Mouse (Mus musculus) heart, embryonic 14.5 days (tissue): Measurements from ENCODE around the gene Kif13a. TPM values are rescaled to one million over a fixed set of nuclear protein-coding genes. Genes with fewer than 3 reads are reported as not detected.

Experiments
- ATAC-seq: fragments of 200-750 bp; cut with Nextera tagmentation; 2 replicates; pipeline ENCODE4 v1.8.0; 2017; ENCODE audit warnings: low read depth, moderate TSS enrichment; ENCODE audit not compliant: insufficient number of reproducible peaks, insufficient read depth, low FRiP score
- H3K27ac ChIP-seq, 2 experiments: fragments of 200-500 bp in 1 of 2; fragments of 300-500 bp in 1 of 2; sonication (generic) in 1 of 2; replicated peaks in 1 of 2; 2 replicates each; pipeline ENCODE4 v1.5.1; 2012 to 2014; ENCODE audit warnings: low read depth in 2 of 2, low read length in 2 of 2, control low read depth in 1 of 2, mild to moderate bottlenecking in 1 of 2, mixed read lengths in 1 of 2; ENCODE audit not compliant: control insufficient read depth in 1 of 2, insufficient read depth in 1 of 2
- H3K27me3 ChIP-seq: fragments of 300-500 bp; sonication (generic); 2 replicates; pipeline ENCODE4 v1.6.1; 2014; ENCODE audit warnings: mild to moderate bottlenecking, low read length, control low read depth; ENCODE audit not compliant: control insufficient read depth, insufficient read depth
- H3K36me3 ChIP-seq: fragments of 300-500 bp; sonication (generic); 2 replicates; pipeline ENCODE4 v1.6.1; 2014; ENCODE audit warnings: mild to moderate bottlenecking, control low read depth, low read length, mixed read lengths; ENCODE audit not compliant: control insufficient read depth, insufficient read depth
- H3K4me1 ChIP-seq, 2 experiments: fragments of 200-500 bp in 1 of 2; fragments of 300-500 bp in 1 of 2; sonication (generic) in 1 of 2; 2 replicates each; pipeline ENCODE4 v1.6.1; 2012 to 2014; ENCODE audit warnings: low read length in 2 of 2, control low read depth in 1 of 2, mixed read lengths in 1 of 2; ENCODE audit not compliant: control insufficient read depth in 2 of 2, insufficient read depth in 2 of 2
- H3K4me2 ChIP-seq: fragments of 300-500 bp; sonication (generic); 2 replicates; pipeline ENCODE4 v1.6.1; 2014; ENCODE audit warnings: mild to moderate bottlenecking, low read length
- H3K4me3 ChIP-seq, 2 experiments: fragments of 200-500 bp in 1 of 2; fragments of 300-500 bp in 1 of 2; sonication (generic) in 1 of 2; 2 replicates each; pipeline ENCODE4 v1.5.1; 2012 to 2014; ENCODE audit warnings: low read length in 2 of 2, mild to moderate bottlenecking in 2 of 2, control low read depth in 1 of 2, low read depth in 1 of 2, moderate library complexity in 1 of 2; ENCODE audit not compliant: control insufficient read depth in 1 of 2, insufficient read depth in 1 of 2
- H3K9ac ChIP-seq: fragments of 300-500 bp; sonication (generic); 2 replicates; pipeline ENCODE4 v1.6.1; 2014; ENCODE audit warnings: mild to moderate bottlenecking, low read length
- H3K9me3 ChIP-seq: fragments of 300-500 bp; sonication (generic); 2 replicates; pipeline ENCODE4 v1.6.1; 2016; ENCODE audit warnings: low read length, control low read depth; ENCODE audit not compliant: control insufficient read depth
- WGBS: fragments of 180-500 bp; shearing (Covaris S2); extraction: QIAGEN DNeasy Blood & Tissue Kit; methylation state at CpG from one replicate; pipeline ENCODE4 v1.1.7; 2014; 5-methylcytosine and 5-hydroxymethylcytosine counted together
- polyA plus RNA-seq: library from polyadenylated mRNA; unstranded; fragments of >200 nt; fragmentation: Nextera tagmentation; extraction: Ambion mirVana; gene quantifications from 2 replicates; pipeline ENCODE4 v1.2.1, GENCODE M21; 2014

Kif13a gene
- polyA plus RNA-seq, 1 experiment from 2014 or later: 47.8 TPM

DNA sequence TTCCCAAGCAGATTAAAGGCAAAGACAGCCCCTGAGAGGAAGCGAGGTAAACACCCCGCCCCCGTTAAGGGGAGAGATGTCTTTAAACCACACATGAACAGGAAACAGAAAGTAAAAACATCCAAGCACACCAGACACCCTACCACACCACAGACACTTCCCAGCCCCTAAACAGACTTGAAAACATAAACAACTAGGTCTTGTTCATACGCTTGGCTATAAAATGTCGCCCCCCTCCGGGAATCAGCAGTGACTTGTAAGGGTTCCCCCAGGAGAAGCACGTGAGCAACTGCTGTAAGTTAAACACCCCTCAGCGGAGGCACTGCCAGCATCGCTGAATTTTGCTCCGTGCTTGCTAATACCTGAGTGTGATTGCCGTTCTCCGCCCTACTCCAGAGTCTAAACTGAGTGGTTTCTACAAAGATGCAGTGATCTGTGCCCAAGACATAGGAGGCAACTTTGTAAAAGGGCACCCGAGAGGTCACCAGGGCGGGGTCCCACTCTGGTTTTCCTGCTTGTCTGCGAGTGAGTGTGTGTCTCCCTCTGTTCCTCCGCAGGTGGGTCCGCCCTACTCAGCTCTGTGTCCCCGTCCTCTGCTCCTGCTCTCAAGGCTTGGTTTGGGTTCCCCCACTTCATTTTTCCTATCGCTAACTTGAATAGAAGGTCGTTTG, 193.7 kb downstream of the Kif13a start:
- 0 out of 2 replicates have a peak, but pooled peaks have one; percentile 40 for ATAC-seq
- Histone ChIP-seq H3K36me3 (no peaks in the 10 kb centered on the region), H3K4me3 (peak overlapping the region; percentile 55 to 58), H3K9ac (peak overlapping the region; percentile 70), H3K4me1 (peaks cover 0 to 9% of the 10 kb centered on the region in 2 experiments; a peak in 3 of 4 replicates), H3K9me3 (no peaks in the 10 kb centered on the region), H3K27me3 (no peaks in the 10 kb centered on the region), H3K27ac (peak overlapping the region; percentile 1 to 25; a peak in 2 of 4 replicates), H3K4me2 (peak overlapping the region; percentile 83)
- WGBS: under 1% methylated on average over 20 of the region's 20 CpGs

DNA sequence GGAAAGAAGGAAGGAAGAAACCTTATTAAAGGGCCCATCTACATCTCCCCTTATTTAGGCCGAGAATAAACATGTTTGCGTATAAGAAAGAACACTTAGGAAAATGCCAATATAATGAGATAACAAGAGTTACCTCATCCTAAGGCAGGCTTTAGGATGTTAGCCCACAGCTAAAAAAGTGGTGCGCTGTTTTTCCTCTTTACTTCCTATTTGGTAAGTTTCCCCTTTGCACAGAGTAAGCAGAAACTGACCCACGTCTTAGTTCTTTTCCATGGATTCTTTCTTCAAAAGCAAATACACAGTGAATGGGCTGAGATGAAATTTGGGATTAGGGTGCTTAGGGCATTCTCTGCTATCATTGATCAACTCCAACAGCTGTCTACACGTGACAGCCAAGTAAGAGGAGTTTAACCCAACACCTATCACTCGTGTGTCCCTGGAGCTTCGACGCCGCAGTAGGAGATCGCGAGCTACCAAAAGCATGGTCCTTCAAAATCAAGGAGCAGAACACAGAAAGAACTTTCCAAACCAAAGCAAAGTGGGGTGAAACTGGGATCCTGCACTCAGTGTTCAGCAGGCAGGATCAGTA, 194.4 kb downstream of the Kif13a start:
- Histone ChIP-seq H3K4me1 (peaks cover 0 to 9% of the 10 kb centered on the region in 2 experiments; a peak in 3 of 4 replicates), H3K9ac (peak overlapping the region; percentile 70), H3K27ac (peak overlapping the region; percentile 1 to 25; a peak in 1 of 4 replicates), H3K4me2 (peak overlapping the region; percentile 83), H3K27me3 (no peaks in the 10 kb centered on the region), H3K36me3 (no peaks in the 10 kb centered on the region), H3K9me3 (no peaks in the 10 kb centered on the region), H3K4me3 (peak overlapping the region; percentile 55 to 58)
- WGBS: 33% methylated on average over 11 of the region's 11 CpGs
- no peak for ATAC-seq

DNA sequence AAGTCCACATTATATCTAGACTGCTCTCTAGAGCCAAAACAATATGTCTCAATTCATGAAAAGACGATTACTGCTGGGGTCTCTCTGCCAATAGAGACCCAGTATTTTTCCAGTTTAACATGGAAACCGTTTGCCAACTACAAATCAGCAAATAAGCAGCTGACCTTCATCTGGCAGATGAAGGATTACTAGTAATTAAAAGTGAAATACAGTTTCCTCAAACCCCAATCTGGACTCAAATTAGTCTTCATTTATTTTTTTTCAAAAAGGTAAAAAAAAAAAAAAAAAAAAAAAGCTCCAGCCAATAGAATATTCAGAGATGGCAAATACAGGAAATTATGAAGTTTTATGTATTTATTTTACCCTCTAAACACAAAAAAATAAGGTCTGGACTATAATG, 199.7 kb downstream of the Kif13a start:
- Histone ChIP-seq H3K4me3 (no peak overlapping the region), H3K9me3 (no peaks in the 10 kb centered on the region), H3K27ac (no peak overlapping the region), H3K4me2 (no peak overlapping the region), H3K4me1 (peaks cover 0 to 8% of the 10 kb centered on the region in 2 experiments; a peak in 2 of 4 replicates), H3K9ac (no peak overlapping the region), H3K36me3 (no peaks in the 10 kb centered on the region), H3K27me3 (no peaks in the 10 kb centered on the region)
- no peak for ATAC-seq
- 67% methylated on average over 2 of the region's 2 CpGs for WGBS

DNA sequence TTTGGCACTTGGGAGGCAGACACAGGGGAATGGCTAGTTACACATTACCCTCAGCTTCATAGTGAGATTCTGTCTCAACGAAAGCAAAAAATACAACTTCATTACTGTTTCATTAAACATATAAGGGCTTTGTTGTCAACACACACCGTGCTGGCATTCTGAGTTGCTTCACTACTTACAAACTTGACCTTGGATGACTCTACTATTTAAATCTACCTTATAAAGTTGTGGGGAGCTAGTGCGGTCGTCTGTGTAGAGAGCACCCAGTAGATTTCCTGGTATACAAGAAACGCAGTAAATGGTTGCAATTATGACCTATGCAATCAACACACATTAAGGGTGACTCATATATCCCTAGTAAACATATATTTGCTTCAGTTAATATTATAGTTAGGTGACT, 201.3 kb downstream of the Kif13a start:
- ATAC-seq: no peak
- no peaks in the 10 kb centered on the region for H3K36me3 ChIP-seq

DNA sequence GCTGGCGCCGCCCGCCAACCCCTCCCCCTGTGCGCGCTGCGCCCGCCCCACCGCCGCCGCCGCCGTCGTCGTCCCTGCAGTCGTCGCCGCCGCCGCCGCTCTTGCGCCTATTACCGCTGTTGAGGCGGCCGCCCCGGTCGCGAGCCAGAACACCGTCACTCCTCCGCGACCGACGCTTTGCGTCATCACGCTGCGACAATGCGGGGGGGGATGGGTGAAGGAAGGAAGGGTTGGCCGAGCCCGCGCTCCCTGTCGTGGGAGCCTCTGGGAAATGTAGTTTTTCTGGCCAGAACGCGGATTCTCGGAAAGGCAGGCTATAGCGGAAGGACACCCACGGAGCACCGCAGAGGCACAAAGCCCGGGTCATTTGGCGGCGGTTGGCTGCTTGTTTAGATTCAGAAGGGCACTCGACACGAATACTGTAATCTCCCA, 201.8 kb downstream of the Kif13a start, which contains the start of gene Nup153:
Nup153 (minus strand) TSS at position 104 of the 432 bp plus-strand sequence.
- H3K4me1 ChIP-seq: peaks cover 0 to 17% of the 10 kb centered on the region in 2 experiments; a peak in 2 of 4 replicates
- H3K9me3 ChIP-seq: no peaks in the 10 kb centered on the region
- peak within 1 kb of the TSS; percentile 90 to 99 for H3K4me3 ChIP-seq
- H3K9ac ChIP-seq: peak within 1 kb of the TSS; percentile 96
- H3K4me2 ChIP-seq: peak within 1 kb of the TSS; percentile 87
- peak within 1 kb of the TSS; percentile 91 to 97 for H3K27ac ChIP-seq
- H3K36me3 ChIP-seq: no peaks in the 10 kb centered on the region
- ATAC-seq: peak; percentile 81
- under 1% methylated on average over 43 of the region's 51 CpGs for WGBS
- H3K27me3 ChIP-seq: no peaks in the 10 kb centered on the region

More for the DNA sequence above, 201.3 kb downstream of the Kif13a start:
- no peaks in the 10 kb centered on the region for H3K27me3 ChIP-seq
- H3K4me3 ChIP-seq: peak overlapping the region; percentile 90 to 99
- H3K4me1 ChIP-seq: peaks cover 0 to 17% of the 10 kb centered on the region in 2 experiments; a peak in 2 of 4 replicates
- H3K27ac ChIP-seq: peak overlapping the region; percentile 51 to 97
- H3K9me3 ChIP-seq: no peaks in the 10 kb centered on the region
- 29% methylated on average over 5 of the region's 5 CpGs for WGBS
- peak overlapping the region; percentile 87 for H3K4me2 ChIP-seq
- peak overlapping the region; percentile 96 for H3K9ac ChIP-seq

DNA sequence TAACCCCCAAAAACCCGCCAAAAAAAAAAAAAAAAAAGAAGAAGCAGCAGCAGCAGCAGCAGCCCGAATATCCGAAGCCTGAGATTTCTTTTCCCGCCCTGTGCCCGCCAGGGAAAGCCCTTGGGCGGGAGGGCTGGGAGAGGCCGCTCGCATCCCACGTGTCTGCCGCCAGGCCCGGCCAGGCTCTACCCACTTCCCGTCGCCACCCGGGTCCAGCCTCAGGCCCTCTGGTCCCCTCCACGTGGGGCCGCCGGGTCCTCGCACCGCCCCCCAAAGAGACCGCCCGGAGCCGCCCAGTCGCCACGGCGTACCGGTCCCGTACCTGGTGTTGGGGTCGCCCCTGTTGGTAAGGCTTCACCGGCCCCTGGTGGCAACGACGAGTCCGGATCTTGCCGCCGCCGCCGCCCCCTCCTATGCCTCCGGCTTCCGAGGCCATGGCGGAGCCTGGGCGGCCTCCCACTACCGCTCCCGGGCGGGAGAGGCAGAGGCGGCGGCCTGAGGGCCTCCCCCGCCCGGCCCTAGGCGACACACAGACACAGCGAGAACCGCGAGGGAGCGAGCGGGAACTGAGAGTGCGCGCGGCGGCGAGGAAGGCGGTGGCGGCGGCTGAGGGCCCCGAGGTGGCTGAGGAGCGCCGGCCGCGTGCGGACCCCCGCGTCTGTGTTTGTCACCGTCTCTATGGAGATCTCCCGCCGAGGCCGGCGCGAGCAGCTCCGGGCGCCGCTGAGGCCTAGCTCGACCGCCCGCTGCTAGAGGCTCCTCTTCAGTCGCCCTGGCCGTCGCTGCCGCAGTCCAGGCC, 202.4 kb downstream of the Kif13a start:
- Histone ChIP-seq H3K27me3 (no peaks in the 10 kb centered on the region), H3K9ac (peak overlapping the region; percentile 96), H3K27ac (peak overlapping the region; percentile 91 to 97), H3K4me3 (peak overlapping the region; percentile 90 to 99), H3K4me2 (peak overlapping the region; percentile 87), H3K36me3 (no peaks in the 10 kb centered on the region), H3K4me1 (peaks cover 0 to 17% of the 10 kb centered on the region in 2 experiments; a peak in 2 of 4 replicates), H3K9me3 (no peaks in the 10 kb centered on the region)
- ATAC-seq: peak; percentile 77
- under 1% methylated on average over 82 of the region's 85 CpGs for WGBS
